Mouse (Mus musculus) CH12F3 (cell line): Measurements from ENCODE around the gene 2610002M06Rik.

Source experiments
- in situ Hi-C: fragments of 300-500 bp; cut with MboI; formaldehyde crosslinking; loops from 2 replicates; pipeline ENCODE4 v1.14.3; 2020; ENCODE audit warnings: low sequenced_read_pairs

The 2610002M06Rik gene

GRCm38 (mm10) chrX:107816218-107816554 lies at the start of gene 2610002M06Rik:
TSS of gene 2610002M06Rik (minus strand) at chrX:107816334.
- in situ Hi-C loops: loop anchor here (25.0 kb wide), 1 partner anchor 721 kb away; no protein-coding TSS in a partner anchor

DNA sequence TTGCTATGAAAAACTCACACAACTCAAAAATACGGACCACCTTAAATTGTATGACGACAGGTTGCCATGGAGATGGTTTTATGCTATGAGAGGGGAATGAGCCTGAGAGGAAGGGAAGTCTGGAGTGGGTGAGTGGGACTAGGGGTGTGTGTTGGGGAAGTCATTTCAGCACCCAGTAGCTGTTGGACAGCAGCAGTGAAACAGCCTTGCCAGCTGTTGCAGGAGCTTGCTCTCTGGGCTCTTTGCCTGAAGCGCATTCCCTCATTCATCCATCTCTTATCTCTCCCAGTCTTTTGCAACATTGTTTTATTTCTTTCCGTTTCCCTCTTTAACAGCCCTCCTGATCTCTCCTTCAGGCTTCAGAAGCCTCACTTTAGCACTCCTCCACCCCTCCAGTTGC lies 42.0 kb upstream of the 2610002M06Rik start:
- in situ Hi-C loops: no loop called here

DNA sequence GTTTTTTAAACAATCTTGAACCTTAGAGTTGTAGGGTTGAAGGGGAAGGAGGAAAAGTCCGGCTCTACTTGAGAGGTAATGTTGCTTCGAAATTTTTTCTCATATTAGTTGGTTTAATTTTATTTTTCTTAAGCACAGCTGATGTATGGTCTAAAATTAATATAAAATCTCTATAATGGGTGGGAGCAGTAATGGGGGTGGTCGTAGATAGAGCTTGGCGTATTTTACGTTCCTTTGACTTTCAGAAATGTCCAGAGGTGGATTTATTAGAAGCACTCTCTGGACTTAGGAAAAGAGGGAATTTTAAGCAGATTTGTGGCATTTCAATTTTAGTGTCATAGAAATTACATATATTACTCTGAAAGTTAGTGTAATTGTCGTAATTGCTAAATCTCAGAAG lies 592 bp upstream of the 2610002M06Rik start:
- in situ Hi-C loops: loop anchor here (25.0 kb wide), 1 partner anchor 721 kb away; no protein-coding TSS in a partner anchor

- in situ Hi-C loops: loop anchor here (25.0 kb wide), 1 partner anchor 722 kb away; no protein-coding TSS in a partner anchor
Measured at GRCm38 (mm10) chrX:107815502-107816217, 474 bp downstream of the 2610002M06Rik start.

GRCm38 (mm10) chrX:107812120-107812519 lies 4.0 kb downstream of the 2610002M06Rik start:
- in situ Hi-C loops: loop anchor here (25.0 kb wide), 1 partner anchor 725 kb away; no protein-coding TSS in a partner anchor

DNA sequence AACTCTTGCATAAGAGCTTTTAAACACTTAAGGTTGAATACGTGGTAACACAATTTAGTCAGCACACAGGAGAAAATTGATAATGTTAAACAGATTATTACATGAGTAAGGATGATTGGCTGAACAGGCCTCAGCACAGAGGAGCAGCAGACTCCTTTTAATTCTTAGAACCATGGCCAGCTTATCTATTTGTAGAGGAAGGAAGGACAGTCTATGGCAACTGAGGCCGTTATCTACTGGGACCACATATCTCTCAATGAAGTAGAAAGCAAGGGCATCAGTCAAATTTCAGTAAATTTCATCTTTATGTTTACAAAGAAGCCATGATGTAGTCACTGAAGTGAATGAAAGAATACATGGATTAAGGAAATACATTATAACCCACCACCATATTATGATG lies 19.2 kb downstream of the 2610002M06Rik start:
- in situ Hi-C loops: no loop called here

GRCm38 (mm10) chrX:107795785-107796184 lies 20.3 kb downstream of the 2610002M06Rik start:
- in situ Hi-C loops: no loop called here

GRCm38 (mm10) chrX:107792290-107792689 lies 23.8 kb downstream of the 2610002M06Rik start, which contains the start of gene Tent5d:
TSS of gene Tent5d (plus strand) at chrX:107792590.
- in situ Hi-C loops: no loop called here

DNA sequence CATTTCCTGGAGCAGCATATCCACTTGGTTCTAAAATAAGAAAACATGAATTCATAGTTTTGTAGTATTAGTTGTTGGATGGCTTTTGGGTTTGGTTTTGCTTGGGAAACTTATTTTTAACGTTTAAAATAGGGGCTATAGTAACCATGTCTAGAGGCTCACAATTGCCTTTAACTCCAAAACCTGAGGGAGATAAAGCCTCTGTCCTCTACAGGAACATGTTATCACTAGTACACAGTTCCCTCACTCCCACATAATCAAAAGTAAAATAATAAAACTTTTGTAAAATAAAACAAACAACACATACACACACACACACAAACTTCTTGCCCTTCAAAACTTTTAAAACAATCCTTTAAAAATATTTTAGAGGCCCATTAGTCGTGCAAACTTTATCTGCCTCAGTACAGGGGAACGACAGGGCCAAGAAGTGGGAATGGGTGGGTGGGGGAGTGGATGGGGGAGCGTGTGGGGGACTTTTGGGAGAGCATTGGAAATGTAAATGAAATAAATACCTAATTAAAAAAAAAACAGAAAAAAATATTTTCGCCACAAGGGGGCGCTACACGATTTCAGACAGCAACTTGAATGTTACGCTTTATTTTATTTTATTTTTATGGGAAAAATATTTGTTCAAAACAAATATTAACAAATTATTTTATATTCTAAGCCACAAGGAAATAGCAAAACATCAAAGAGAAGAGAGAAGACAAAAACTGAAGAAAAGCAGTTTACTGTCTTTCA lies 25.2 kb downstream of the 2610002M06Rik start:
- in situ Hi-C loops: no loop called here

DNA sequence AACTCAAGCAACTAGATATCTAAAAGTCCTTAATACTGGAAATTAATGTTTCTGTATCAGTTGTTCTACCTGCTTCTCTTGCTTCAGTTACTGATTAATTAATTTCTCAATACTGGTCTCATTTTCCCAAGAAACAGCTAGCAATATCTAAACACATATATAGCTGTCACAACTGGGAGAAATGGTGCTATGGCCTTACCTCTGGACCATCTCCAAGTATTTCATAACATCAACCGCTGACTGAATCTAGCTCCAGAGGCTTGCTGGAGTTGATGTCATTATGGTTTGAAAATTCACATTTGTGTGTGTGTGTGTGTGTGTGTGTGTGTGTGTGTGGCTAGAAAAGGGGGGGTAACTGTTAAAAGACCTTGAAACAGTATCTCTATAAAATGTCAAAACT lies 26.0 kb downstream of the 2610002M06Rik start:
- in situ Hi-C loops: no loop called here

GRCm38 (mm10) chrX:107767896-107768295 lies 48.2 kb downstream of the 2610002M06Rik start:
- in situ Hi-C loops: no loop called here
